Mouse (Mus musculus): Measurements from ENCODE around the gene Vmn1r206.
"Not testable (repeated sequence)": the region's sequence is repeated elsewhere in the genome, so short reads cannot be mapped to it uniquely, and the experiment has no call there.

Vmn1r206 gene

GRCm38 (mm10) chr13:22624151-22624550 lies at the start of gene Vmn1r206:
Gene Vmn1r206, minus strand, starts transcription at chr13:22624251.
- not testable (repeated sequence) for DNase-seq (ENCODE audit: low spot score in 2 of 2)

DNA sequence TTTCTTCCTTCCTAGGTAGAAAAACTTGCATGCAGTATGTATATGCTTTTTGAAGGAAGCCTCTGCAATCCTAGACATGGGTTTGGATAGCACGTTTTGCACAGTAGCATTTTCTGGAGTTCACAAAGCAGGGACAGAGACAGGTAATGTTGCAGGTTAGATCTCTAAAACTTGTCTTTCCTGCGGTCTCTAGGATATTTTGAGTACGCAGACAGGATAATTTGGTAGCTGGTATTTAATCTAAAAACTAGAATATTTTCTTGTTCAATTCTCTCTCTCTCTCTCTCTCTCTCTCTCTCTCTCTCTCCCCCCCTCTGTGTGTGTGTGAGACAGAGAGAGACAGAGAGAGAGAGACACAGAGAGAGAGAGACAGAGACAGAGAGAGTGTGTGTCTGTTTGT lies 31.2 kb downstream of the Vmn1r206 start, which contains the start of gene Vmn1r205:
TSS of gene Vmn1r205 (minus strand) at position 101 of the 400 bp plus-strand sequence.
- no peak for DNase-seq (ENCODE audit: low spot score in 2 of 2)

- DNase-seq (ENCODE audit: low spot score in 2 of 2): not testable (repeated sequence)
Observed at GRCm38 (mm10) chr13:22583336-22583735, 40.7 kb downstream of the Vmn1r206 start.

- not testable (repeated sequence) for DNase-seq (ENCODE audit: low spot score in 2 of 2)
Observed at GRCm38 (mm10) chr13:22574911-22575310, 49.1 kb downstream of the Vmn1r206 start.
